Mouse (Mus musculus): ENCODE data around the gene Prl2b1.

The Prl2b1 gene

GRCm38 (mm10) chr13:27390746-27391145 is at the start of gene Prl2b1:
Gene Prl2b1 (minus strand): TSS chr13:27390846.
- no peak for DNase-seq (ENCODE audit: low read depth, low spot score)

DNA sequence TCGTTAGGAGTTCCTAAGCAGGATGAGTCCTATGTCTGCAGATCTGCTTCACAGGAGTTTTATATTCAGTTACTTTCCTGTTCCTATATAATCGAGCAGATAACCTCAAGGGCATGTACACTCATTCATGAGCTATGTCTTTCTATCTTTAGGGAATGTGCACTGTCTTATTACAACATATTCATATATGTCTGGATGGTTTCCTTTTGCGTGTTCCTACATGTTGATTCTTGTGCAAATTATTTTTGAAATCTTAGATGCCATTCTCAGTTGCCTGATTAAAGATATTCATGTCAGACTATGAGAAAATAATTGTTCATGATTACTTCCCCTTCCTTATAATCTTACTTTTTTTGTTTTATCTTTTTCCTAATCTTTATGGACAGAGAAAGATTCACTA is 47.9 kb upstream of the Prl2b1 start, which contains the start of gene Prl8a6:
Gene Prl8a6 (minus strand): TSS at position 101 of the 400 bp plus-strand sequence.
- no peak for DNase-seq (ENCODE audit: low read depth, low spot score)

DNA sequence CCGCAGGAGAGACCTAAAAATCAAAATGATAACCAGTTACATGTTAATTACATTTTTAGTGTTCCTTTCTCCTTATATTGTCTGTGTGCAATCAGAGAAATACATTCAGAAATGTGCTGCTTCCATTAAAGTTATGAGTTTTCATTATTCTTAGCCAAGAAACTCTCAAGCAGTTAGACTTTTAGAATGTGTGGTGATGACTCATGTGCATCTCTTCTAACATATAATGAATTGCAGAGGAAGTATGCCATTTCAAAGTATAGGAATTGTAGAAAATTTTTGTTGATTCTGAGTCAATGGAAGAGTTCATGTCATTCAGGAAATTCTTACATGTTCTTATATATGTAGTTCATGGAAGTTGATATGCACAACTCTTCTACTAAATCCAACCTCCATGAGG is 42.5 kb upstream of the Prl2b1 start:
- DNase-seq (ENCODE audit: low read depth, low spot score), result no peak

GRCm38 (mm10) chr13:27413640-27414039 is 23.0 kb upstream of the Prl2b1 start:
- DNase-seq (ENCODE audit: low read depth, low spot score), result no peak

GRCm38 (mm10) chr13:27399061-27399724 is 8.5 kb upstream of the Prl2b1 start:
- DNase-seq (ENCODE audit: low read depth, low spot score), result peak; percentile 14

- DNase-seq (ENCODE audit: low read depth, low spot score), result no peak
Measured at GRCm38 (mm10) chr13:27345373-27345772, 45.3 kb downstream of the Prl2b1 start, which contains the start of gene Prl8a2. Gene Prl8a2 (plus strand): TSS chr13:27345673.

DNA sequence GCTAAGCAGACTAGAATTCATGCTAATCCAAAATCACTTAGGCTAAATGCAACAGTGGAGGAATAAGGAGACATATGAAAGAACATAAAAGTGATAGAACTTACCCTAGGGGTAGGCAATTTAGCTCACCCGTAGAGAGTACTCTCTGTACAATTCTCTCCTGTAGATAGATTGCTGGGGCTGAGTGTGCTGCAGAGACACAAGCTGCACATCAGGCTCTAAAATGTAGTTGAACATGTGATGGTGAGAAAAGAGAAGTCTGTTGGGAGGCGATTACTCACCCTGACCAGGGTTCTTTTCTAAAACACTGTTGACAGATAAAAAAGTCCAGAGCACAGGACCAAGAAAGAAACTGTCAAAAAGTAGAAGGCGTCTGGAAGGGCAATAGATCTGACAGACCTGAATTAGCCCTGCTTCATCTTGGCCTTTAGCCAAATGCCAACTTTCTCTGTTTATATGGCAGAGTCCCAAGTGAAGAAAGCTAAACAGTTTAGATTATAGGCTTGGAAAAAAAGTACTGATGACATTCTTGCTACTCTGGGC is 47.8 kb downstream of the Prl2b1 start:
- peak; percentile 4 for DNase-seq (ENCODE audit: low read depth, low spot score)

GRCm38 (mm10) chr13:27334989-27335388 is 55.7 kb downstream of the Prl2b1 start:
- DNase-seq (ENCODE audit: low read depth, low spot score), result no peak

All from embryo, embryonic 11.5 days (tissue).